Mouse (Mus musculus) forebrain, embryonic 11.5 days (tissue): Measurements from ENCODE around the gene Mettl23. TPM values are rescaled to one million over a fixed set of nuclear protein-coding genes. Genes with fewer than 3 reads are reported as not detected.
"Not testable (repeated sequence)": the region's sequence is repeated elsewhere in the genome, so short reads cannot be mapped to it uniquely, and the experiment has no call there.

Experiments
- ATAC-seq: fragments of 200-750 bp; cut with Nextera tagmentation; replicated peaks from 2 replicates; pipeline ENCODE4 v1.8.0; 2017; ENCODE audit warnings: moderate TSS enrichment; ENCODE audit not compliant: low FRiP score
- DNase-seq: peaks from one replicate; pipeline ENCODE4 v3.0.0-alpha.2; 2017; ENCODE audit warnings: low spot score
- H3K27ac ChIP-seq: fragments of 300-500 bp; sonication (generic); 2 replicates; pipeline ENCODE4 v1.5.1; 2014; ENCODE audit warnings: low read depth, low read length
- H3K27me3 ChIP-seq: fragments of 300-500 bp; sonication (generic); 2 replicates; pipeline ENCODE4 v1.6.1; 2014; ENCODE audit warnings: mild to moderate bottlenecking, low read length, mixed read lengths; ENCODE audit not compliant: control insufficient read depth, insufficient read depth
- H3K36me3 ChIP-seq: fragments of 300-500 bp; sonication (generic); 2 replicates; pipeline ENCODE4 v1.6.1; 2014; ENCODE audit warnings: mild to moderate bottlenecking, low read length, moderate library complexity, mixed read lengths; ENCODE audit not compliant: control insufficient read depth, insufficient read depth
- H3K4me1 ChIP-seq: fragments of 300-500 bp; sonication (generic); replicated peaks from 2 replicates; pipeline ENCODE4 v1.6.1; 2014; ENCODE audit warnings: low read length, mixed read lengths; ENCODE audit not compliant: control insufficient read depth, insufficient read depth
- H3K4me2 ChIP-seq: fragments of 300-500 bp; sonication (generic); 2 replicates; pipeline ENCODE4 v1.6.1; 2014; ENCODE audit warnings: low read depth, mild to moderate bottlenecking, low read length, moderate library complexity, mixed read lengths; ENCODE audit not compliant: severe bottlenecking
- H3K4me3 ChIP-seq: fragments of 300-500 bp; sonication (generic); 2 replicates; pipeline ENCODE4 v1.5.1; 2014; ENCODE audit warnings: low read depth, low read length
- H3K9ac ChIP-seq: fragments of 300-500 bp; sonication (generic); 2 replicates; pipeline ENCODE4 v1.6.1; 2014; ENCODE audit warnings: low read length
- H3K9me3 ChIP-seq: fragments of 300-500 bp; sonication (generic); 2 replicates; pipeline ENCODE4 v1.6.1; 2016; ENCODE audit warnings: low read length, mixed read lengths; ENCODE audit not compliant: control insufficient read depth
- WGBS: fragments of 180-500 bp; shearing (Covaris S2); extraction: QIAGEN DNeasy Blood & Tissue Kit; methylation state at CpG from one replicate; pipeline ENCODE4 v1.1.7; 2014; 5-methylcytosine and 5-hydroxymethylcytosine counted together
- polyA plus RNA-seq: library from polyadenylated mRNA; unstranded; fragments of >200 nt; fragmentation: Nextera tagmentation; extraction: Ambion mirVana; gene quantifications from 2 replicates; pipeline ENCODE4 v1.2.1, GENCODE M21; 2014

Mettl23 gene
- polyA plus RNA-seq, 1 experiment from 2014 or later: 67.6 TPM

GRCm38 (mm10) chr11:116893532-116894442, 50.7 kb downstream of the Mettl23 start:
- H3K4me1 ChIP-seq: no peaks in the 10 kb centered on the region
- no peak for DNase-seq
- 81% methylated on average over 19 of the region's 19 CpGs for WGBS
- no peaks in the 10 kb centered on the region for H3K27me3 ChIP-seq
- no peak for ATAC-seq
- H3K4me3 ChIP-seq: no peak overlapping the region
- H3K9ac ChIP-seq: no peak overlapping the region
- H3K4me2 ChIP-seq: no peak overlapping the region
- H3K9me3 ChIP-seq: no peaks in the 10 kb centered on the region; the same call in 1 of the 2 replicates
- no peaks in the 10 kb centered on the region for H3K36me3 ChIP-seq
- H3K27ac ChIP-seq: no peak overlapping the region

- Histone ChIP-seq H3K4me3 (no peak overlapping the region), H3K4me1 (no peaks in the 10 kb centered on the region), H3K27me3 (no peaks in the 10 kb centered on the region), H3K36me3 (no peaks in the 10 kb centered on the region), H3K4me2 (no peak overlapping the region), H3K27ac (no peak overlapping the region), H3K9ac (no peak overlapping the region), H3K9me3 (no peaks in the 10 kb centered on the region; the same call in 1 of the 2 replicates)
- no peak for ATAC-seq
- no peak for DNase-seq
- WGBS: 51% methylated on average over 3 of the region's 3 CpGs
Measured at GRCm38 (mm10) chr11:116895402-116895801, 52.3 kb downstream of the Mettl23 start.

- Histone ChIP-seq H3K9ac (no peak overlapping the region), H3K4me2 (no peak overlapping the region), H3K9me3 (no peaks in the 10 kb centered on the region), H3K36me3 (no peaks in the 10 kb centered on the region), H3K4me3 (no peak overlapping the region), H3K27ac (no peak overlapping the region), H3K4me1 (no peaks in the 10 kb centered on the region), H3K27me3 (no peaks in the 10 kb centered on the region)
- no peak for DNase-seq
- no peak for ATAC-seq
- WGBS: 92% methylated on average over 12 of the region's 12 CpGs
Measured at GRCm38 (mm10) chr11:116899247-116899646, 56.2 kb downstream of the Mettl23 start.

- H3K4me2 ChIP-seq, ATAC-seq, DNase-seq, H3K4me3 ChIP-seq, H3K27ac ChIP-seq, H3K4me1 ChIP-seq, H3K9me3 ChIP-seq, H3K9ac ChIP-seq, H3K36me3 ChIP-seq: not testable (repeated sequence)
- 91% methylated on average over 10 of the region's 10 CpGs for WGBS
- peaks cover 11% of the 10 kb centered on the region; the same call in 1 of the 2 replicates for H3K27me3 ChIP-seq
Measured at GRCm38 (mm10) chr11:116902588-116902987, 59.5 kb downstream of the Mettl23 start.

Other genes starting within 250 kb of the Mettl23 start
- gene Rhbdf2, start 216.3 kb upstream of the Mettl23 start, polyA plus RNA-seq: 2.5 and 2.7 TPM in 2 replicates
- gene Prcd, start 189.7 kb upstream of the Mettl23 start, polyA plus RNA-seq: 0.23 and 0.67 TPM in 2 replicates
- gene Cygb, start 189.0 kb upstream of the Mettl23 start, polyA plus RNA-seq: 1.7 TPM in 2 replicates
- gene St6galnac1, start 67.8 kb upstream of the Mettl23 start, polyA plus RNA-seq: not detected in 2 replicates
- gene Mxra7, start 15.2 kb upstream of the Mettl23 start, polyA plus RNA-seq: 16.8 and 19.6 TPM in 2 replicates
- gene Jmjd6, start 171 bp downstream of the Mettl23 start, polyA plus RNA-seq: 86.8 and 99.5 TPM in 2 replicates
- 27.9 and 31.0 TPM in 2 replicates for gene Mfsd11, start 9.2 kb downstream of the Mettl23 start, polyA plus RNA-seq
- gene Srsf2, start 9.8 kb downstream of the Mettl23 start, polyA plus RNA-seq: 1,008 and 1,039 TPM in 2 replicates
- gene Mgat5b, start 75.6 kb downstream of the Mettl23 start, polyA plus RNA-seq: 9.3 and 11.8 TPM in 2 replicates